Mouse (Mus musculus): ENCODE data around the gene Zfp574.

Zfp574 gene

GRCm38 (mm10) chr7:25072716-25073390 is 486 bp downstream of the Zfp574 start:
- in situ Hi-C loops (cut with MboI; ENCODE audit: low sequenced_read_pairs) = no loop called here

DNA sequence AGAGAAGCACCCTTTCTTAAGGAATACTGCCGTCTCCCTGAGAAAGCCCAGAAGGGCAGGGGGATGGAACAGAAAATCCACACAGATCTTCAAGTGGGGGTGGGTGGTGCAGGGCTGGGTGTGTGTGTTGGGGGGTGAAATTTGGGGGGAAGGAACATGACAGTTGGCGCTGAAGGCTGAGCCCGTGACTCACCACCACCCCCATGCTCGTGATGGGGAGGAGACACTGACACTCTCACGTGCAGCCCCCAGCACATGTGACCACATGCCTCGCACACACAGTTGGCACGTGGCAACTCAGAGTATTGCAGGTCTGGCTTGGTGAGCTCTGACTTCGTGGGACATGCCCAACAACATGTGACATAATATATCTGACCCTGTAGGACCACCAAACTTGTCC is 1.6 kb downstream of the Zfp574 start:
- in situ Hi-C loops (cut with MboI; ENCODE audit: low sequenced_read_pairs) = no loop called here

GRCm38 (mm10) chr7:25076296-25076662 is 3.9 kb downstream of the Zfp574 start:
- in situ Hi-C loops (cut with MboI; ENCODE audit: low sequenced_read_pairs) = no loop called here

DNA sequence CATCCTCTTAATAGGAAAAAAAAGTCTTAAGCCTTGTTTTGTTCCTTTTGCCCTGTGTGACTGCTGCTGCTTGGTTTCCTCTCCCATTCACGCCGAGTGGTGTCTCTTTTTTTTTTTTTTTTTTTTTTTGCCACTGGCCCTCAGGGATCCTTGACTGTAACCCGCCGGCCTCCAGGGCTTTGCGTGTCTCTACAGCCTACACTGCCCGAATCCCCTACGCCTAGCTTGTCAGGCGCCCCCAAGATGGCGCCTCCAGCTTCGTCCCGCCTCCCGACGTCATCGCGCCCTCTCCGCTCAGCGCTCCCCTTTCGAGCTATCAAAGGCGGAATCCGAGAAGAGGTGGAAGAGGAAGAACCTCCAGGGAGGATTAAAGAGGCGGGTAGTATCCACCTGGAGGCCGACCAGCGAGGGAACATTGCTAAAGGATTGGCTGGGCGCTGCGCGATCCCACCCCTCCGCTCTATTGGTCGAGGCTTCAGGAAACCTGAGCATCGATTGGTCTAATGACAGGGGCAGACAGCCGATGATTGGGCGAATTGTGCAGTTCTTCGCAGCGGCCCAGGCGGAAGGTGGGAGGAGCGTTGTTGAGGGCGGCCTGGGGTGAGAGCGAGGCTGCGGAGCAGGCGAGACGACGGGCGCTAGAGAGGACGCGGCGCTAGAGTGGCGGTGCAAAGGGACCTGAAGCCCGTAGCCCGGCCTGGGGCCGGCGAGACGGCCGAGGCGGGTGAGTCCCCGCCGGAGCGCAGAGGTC is 4.5 kb downstream of the Zfp574 start:
- in situ Hi-C loops (cut with MboI; ENCODE audit: low sequenced_read_pairs) = no loop called here

- in situ Hi-C loops (cut with MboI; ENCODE audit: low sequenced_read_pairs) = no loop called here
Measured at GRCm38 (mm10) chr7:25077414-25077755, 5.0 kb downstream of the Zfp574 start.

GRCm38 (mm10) chr7:25079496-25080026 is 7.2 kb downstream of the Zfp574 start:
- in situ Hi-C loops (cut with MboI; ENCODE audit: low sequenced_read_pairs) = no loop called here

- in situ Hi-C loops (cut with MboI; ENCODE audit: low sequenced_read_pairs) = no loop called here
Measured at GRCm38 (mm10) chr7:25080431-25080830, 8.1 kb downstream of the Zfp574 start.

- in situ Hi-C loops (cut with MboI; ENCODE audit: low sequenced_read_pairs) = no loop called here
Measured at GRCm38 (mm10) chr7:25082510-25082909, 10.1 kb downstream of the Zfp574 start.

- in situ Hi-C loops (cut with MboI; ENCODE audit: low sequenced_read_pairs) = no loop called here
Measured at GRCm38 (mm10) chr7:25084621-25085020, 12.3 kb downstream of the Zfp574 start.

- in situ Hi-C loops (cut with MboI; ENCODE audit: low sequenced_read_pairs) = no loop called here
Measured at GRCm38 (mm10) chr7:25086656-25087055, 14.3 kb downstream of the Zfp574 start.

DNA sequence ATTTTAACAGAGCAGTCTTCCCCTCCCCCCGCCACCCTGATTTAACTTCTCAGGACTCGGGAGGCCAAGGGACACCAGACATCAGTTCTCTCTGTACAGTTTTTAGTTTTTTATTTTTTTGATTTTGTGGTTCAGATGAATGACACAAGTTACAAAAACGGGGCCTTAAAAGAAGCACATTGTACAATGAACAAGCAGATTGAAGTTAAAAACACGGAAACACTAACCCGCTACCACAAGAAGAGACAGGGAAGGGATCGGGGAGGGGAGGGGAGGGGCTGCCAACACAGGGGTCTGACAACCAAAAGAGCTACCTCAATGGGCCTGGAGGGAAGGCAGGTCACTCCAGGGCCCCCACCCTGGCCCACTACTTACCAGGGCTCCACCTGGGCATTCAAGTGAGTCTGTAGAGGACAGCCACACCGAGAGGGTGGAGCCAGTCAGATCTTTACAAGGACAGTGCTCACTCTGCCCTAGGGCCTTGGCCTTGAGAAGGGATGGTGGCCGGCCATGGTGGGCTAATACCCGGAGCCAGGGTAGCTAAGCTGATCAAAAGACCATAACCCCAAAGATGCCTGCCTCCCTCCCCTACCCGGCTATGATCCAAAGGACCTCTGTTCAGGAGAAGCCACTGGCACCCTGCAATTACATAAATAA is 15.0 kb downstream of the Zfp574 start:
- in situ Hi-C loops (cut with MboI; ENCODE audit: low sequenced_read_pairs) = no loop called here

GRCm38 (mm10) chr7:25087972-25088371 is 15.6 kb downstream of the Zfp574 start:
- in situ Hi-C loops (cut with MboI; ENCODE audit: low sequenced_read_pairs) = no loop called here

DNA sequence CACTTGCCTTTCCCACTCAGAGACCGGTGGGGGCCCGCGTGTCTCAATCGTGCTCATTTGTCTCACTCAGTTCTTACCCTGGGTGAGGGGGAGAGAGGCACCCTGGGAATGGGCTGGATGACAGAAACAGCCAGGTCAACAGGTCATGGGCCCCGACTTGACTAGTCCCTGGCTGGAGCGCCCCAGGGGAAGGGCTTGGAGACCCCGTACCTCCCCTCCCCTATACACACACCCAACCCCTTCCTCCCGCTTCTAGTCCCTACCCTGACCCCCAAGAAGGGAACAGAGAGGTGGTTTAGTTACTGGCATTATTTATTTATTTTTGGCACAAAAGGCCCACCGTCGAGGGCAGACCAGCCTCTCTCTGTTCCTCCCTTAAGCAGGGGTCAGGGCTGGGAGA is 16.2 kb downstream of the Zfp574 start:
- in situ Hi-C loops (cut with MboI; ENCODE audit: low sequenced_read_pairs) = no loop called here

GRCm38 (mm10) chr7:25088968-25089367 is 16.6 kb downstream of the Zfp574 start:
- in situ Hi-C loops (cut with MboI; ENCODE audit: low sequenced_read_pairs) = no loop called here

GRCm38 (mm10) chr7:25089875-25090274 is 17.5 kb downstream of the Zfp574 start:
- in situ Hi-C loops (cut with MboI; ENCODE audit: low sequenced_read_pairs) = no loop called here

DNA sequence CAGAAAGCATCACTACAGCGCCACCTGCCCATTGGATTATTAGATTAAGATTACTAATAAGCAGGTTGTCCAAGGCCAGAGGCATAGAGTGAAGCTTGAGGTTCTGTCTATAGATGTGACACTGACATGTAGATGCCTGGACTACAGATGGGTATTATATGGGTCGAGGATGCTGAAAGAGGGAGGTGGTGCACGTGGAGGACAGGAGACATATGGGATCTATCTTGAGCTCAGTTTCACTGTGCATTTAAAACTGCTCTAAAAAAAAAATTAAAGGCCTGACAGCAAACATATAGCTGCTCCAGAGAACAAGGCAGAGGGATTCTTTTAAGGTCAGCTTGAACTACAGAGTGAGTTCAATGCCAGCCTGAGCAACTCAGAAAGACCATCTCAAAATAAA is 25.8 kb downstream of the Zfp574 start:
- in situ Hi-C loops (cut with MboI; ENCODE audit: low sequenced_read_pairs) = no loop called here

GRCm38 (mm10) chr7:25099581-25099980 is 27.2 kb downstream of the Zfp574 start:
- in situ Hi-C loops (cut with MboI; ENCODE audit: low sequenced_read_pairs) = no loop called here

GRCm38 (mm10) chr7:25105411-25106160 is 33.2 kb downstream of the Zfp574 start:
- in situ Hi-C loops (cut with MboI; ENCODE audit: low sequenced_read_pairs) = no loop called here

DNA sequence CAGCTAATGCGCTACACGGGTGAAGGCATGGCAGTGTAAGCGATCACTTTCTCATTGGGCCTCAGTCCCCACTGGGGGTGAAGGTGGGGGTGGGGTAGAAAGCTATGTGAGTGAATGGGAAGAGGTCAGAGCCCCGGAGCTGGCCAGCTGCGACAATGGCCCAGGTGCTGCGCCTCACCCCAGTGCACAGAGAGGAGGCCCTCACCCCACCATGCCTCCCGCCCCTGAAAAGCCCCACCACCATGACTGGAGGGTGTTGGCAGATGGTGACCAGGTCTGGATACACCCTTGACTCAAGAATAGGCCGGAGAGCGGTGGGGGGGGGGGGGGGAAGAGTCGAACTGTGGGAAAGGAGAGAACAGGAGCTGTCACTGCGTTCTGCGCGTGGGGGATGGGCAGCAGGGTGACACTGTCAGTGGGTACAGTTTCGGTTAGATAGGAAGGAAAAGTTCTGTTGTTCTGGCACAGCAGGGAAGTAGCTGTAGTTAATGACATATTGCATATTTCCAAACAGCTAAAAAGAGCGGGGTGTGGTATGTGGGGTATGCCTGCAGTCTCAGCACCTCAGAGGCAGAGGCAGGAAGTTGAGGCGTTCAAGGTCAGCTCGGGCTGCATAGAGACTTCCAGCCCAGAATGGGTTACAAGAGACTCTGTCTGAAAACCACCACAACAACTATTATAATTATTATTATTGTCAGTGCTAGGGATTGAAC is 34.6 kb downstream of the Zfp574 start:
- in situ Hi-C loops (cut with MboI; ENCODE audit: low sequenced_read_pairs) = no loop called here

DNA sequence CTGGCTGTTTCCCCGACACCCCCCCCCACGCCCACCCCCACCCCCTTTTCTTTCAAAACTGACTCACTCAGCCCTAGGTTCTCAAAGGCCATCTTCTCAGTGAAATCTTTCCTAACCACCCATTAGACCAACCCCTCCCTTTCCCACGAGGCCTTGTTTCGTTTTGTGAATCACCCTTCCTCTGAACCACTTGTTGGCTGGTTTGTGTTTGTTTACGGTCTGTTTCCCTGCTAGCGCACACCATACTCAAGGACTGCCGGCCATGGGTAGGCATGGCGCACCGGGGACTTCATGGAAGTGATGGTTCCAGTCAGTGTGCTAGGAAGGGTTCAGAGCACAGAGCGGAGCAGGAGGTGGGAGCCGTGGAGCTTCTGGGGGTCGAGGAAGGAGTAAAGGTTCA is 37.0 kb downstream of the Zfp574 start:
- in situ Hi-C loops (cut with MboI; ENCODE audit: low sequenced_read_pairs) = no loop called here

GRCm38 (mm10) chr7:25110336-25110735 is 38.0 kb downstream of the Zfp574 start:
- in situ Hi-C loops (cut with MboI; ENCODE audit: low sequenced_read_pairs) = no loop called here

Measured in CH12F3 (cell line).